Mouse (Mus musculus): ENCODE data around the gene Gm7792.
"Not testable (repeated sequence)": the region's sequence is repeated elsewhere in the genome, so short reads cannot be mapped to it uniquely, and the experiment has no call there.

The Gm7792 gene

DNA sequence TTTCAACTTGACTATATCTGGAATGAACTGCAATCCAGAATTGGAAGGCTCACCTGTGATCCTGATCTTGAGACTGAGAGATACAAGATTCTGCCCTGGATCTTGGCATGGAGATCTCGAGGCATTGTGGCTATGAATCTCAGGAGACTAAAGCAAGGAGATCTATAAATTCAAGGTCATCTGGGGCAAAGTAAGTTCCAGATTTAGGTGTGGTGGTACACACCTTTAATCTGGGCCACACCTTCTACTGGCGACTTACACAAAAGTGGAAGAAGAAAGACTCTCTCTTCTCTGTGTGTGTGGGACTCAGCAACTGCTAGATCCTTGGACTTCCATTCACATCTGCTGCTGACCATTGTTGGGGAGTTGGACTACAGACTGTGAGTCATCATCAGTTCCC is at the start of gene Gm7792:
Gene Gm7792, plus strand, starts transcription at position 301 of the 400 bp plus-strand sequence.
- CTCF ChIA-PET, POLR2A ChIA-PET: not testable (repeated sequence)
